Mouse (Mus musculus) brain, embryonic 14.5 days (tissue): ENCODE results near the gene Rad51b.

ENCODE experiments used
- CTCF ChIP-seq: fragments of 200-500 bp; IDR thresholded peaks from 2 replicates; pipeline ENCODE4 v1.5.1; 2012; ENCODE audit warnings: inconsistent platforms, mild to moderate bottlenecking, moderate library complexity, borderline replicate concordance; ENCODE audit not compliant: insufficient read depth, insufficient read length; ENCODE audit errors: extremely low read depth
- POLR2A ChIP-seq: fragments of 200-500 bp; IDR thresholded peaks from 2 replicates; pipeline ENCODE4 v1.6.1; 2012; ENCODE audit warnings: mild to moderate bottlenecking, inconsistent platforms, borderline replicate concordance; ENCODE audit not compliant: poor library complexity, insufficient read depth, insufficient read length, severe bottlenecking; ENCODE audit errors: extremely low read depth

DNA sequence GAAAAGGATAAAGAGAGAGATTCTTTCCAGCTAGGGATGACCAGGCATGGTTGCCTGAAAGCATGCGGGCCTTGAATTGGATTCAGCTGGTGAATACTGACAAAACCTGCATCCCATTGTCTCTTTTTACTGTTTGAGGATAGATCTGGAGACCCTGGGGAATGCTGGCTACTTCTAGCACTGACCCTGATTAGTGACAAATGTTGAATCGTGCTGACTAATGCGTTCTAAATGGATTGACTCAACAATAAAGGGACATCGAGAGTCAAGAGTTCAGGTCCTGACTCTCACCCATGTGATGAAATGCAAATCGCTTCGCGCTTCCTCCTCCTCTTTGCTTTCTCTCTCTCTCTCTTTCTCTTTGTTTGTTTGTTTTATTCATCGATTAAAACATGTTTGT is 515.3 kb downstream of the Rad51b start:
- TF ChIP-seq CTCF (no peak), POLR2A (no peak)
